Mouse (Mus musculus) embryonic fibroblast, embryonic 13.5 days (primary cell): ENCODE data around the gene Adgrg4. TPM values are rescaled to one million over a fixed set of nuclear protein-coding genes. Genes with fewer than 3 reads are reported as not detected.
A peak's percentile ranks its signal among the peaks of the same experiment; 100 is the strongest.

ENCODE experiments used
- H3K27ac ChIP-seq: 2 replicates; pipeline ENCODE4 v1.5.1; 2012; ENCODE audit warnings: low read length, control low read depth, inconsistent platforms; ENCODE audit not compliant: insufficient read depth
- H3K4me1 ChIP-seq: 2 replicates; pipeline ENCODE4 v1.6.1; 2011; ENCODE audit warnings: low read length; ENCODE audit not compliant: control insufficient read depth, insufficient read depth
- H3K4me3 ChIP-seq: 2 replicates; pipeline ENCODE4 v1.5.1; 2011; ENCODE audit warnings: mild to moderate bottlenecking, control low read depth, low read length; ENCODE audit not compliant: insufficient read depth
- CTCF ChIP-seq: IDR thresholded peaks from 2 replicates; pipeline ENCODE4 v1.5.1; 2011; ENCODE audit warnings: mild to moderate bottlenecking, control low read depth, low read length, moderate library complexity, borderline replicate concordance; ENCODE audit not compliant: insufficient read depth
- POLR2A ChIP-seq: IDR thresholded peaks from 2 replicates; pipeline ENCODE4 v1.6.1; 2011; ENCODE audit warnings: low read depth, mild to moderate bottlenecking, control low read depth, low read length, moderate library complexity
- polyA plus RNA-seq: library from polyadenylated mRNA; stranded (reverse); fragments of >200 nt; gene quantifications from 2 replicates; pipeline ENCODE4 v1.2.4, GENCODE M21; 2011; ENCODE audit warnings: low read depth; ENCODE audit not compliant: missing spikeins, insufficient read length

The Adgrg4 gene
- not detected in 2 replicates for polyA plus RNA-seq

GRCm38 (mm10) chrX:56869863-56870262 lies at the start of gene Adgrg4:
Adgrg4 (plus strand) TSS chrX:56870163.
- no peak within 1 kb of the TSS for H3K27ac ChIP-seq
- H3K4me1 ChIP-seq = no peaks in the 10 kb centered on the region
- H3K4me3 ChIP-seq = no peak within 1 kb of the TSS
- TF ChIP-seq POLR2A (no peak), CTCF (no peak)

GRCm38 (mm10) chrX:56821765-56822603 lies 48.0 kb upstream of the Adgrg4 start, which contains the start of gene Map7d3:
Map7d3 (minus strand) TSS chrX:56822326.
- no peak within 1 kb of the TSS for H3K27ac ChIP-seq
- no peaks in the 10 kb centered on the region for H3K4me1 ChIP-seq
- no peak for TF ChIP-seq CTCF
- peak; percentile 52; the same call in 1 of the 2 replicates for TF ChIP-seq POLR2A
- peak within 1 kb of the TSS; percentile 71 for H3K4me3 ChIP-seq

- TF ChIP-seq POLR2A = no peak
- TF ChIP-seq CTCF = no peak
- Histone ChIP-seq H3K27ac (no peak overlapping the region), H3K4me3 (no peak overlapping the region), H3K4me1 (no peaks in the 10 kb centered on the region)
Observed at GRCm38 (mm10) chrX:56827492-56827891, 42.5 kb upstream of the Adgrg4 start.

GRCm38 (mm10) chrX:56835842-56836241 lies 34.1 kb upstream of the Adgrg4 start:
- H3K4me3 ChIP-seq = no peak overlapping the region
- no peak overlapping the region for H3K27ac ChIP-seq
- no peaks in the 10 kb centered on the region for H3K4me1 ChIP-seq
- TF ChIP-seq POLR2A (no peak), CTCF (no peak)

- no peak overlapping the region for H3K4me3 ChIP-seq
- H3K4me1 ChIP-seq = no peaks in the 10 kb centered on the region
- TF ChIP-seq CTCF (no peak), POLR2A (no peak)
- no peak overlapping the region for H3K27ac ChIP-seq
Observed at GRCm38 (mm10) chrX:56839369-56839768, 30.6 kb upstream of the Adgrg4 start.

GRCm38 (mm10) chrX:56841255-56841654 lies 28.7 kb upstream of the Adgrg4 start:
- Histone ChIP-seq H3K4me1 (no peaks in the 10 kb centered on the region), H3K4me3 (no peak overlapping the region), H3K27ac (no peak overlapping the region)
- TF ChIP-seq CTCF = no peak
- TF ChIP-seq POLR2A = no peak

GRCm38 (mm10) chrX:57012891-57013290 lies 142.9 kb downstream of the Adgrg4 start:
- Histone ChIP-seq H3K27ac (no peak overlapping the region), H3K4me1 (no peaks in the 10 kb centered on the region), H3K4me3 (no peak overlapping the region)
- TF ChIP-seq POLR2A = no peak
- TF ChIP-seq CTCF = no peak

GRCm38 (mm10) chrX:57042774-57043173 lies 172.8 kb downstream of the Adgrg4 start, which contains the start of gene Brs3:
Brs3 (plus strand) TSS chrX:57043074.
- H3K27ac ChIP-seq = no peak within 1 kb of the TSS
- H3K4me3 ChIP-seq = no peak within 1 kb of the TSS
- H3K4me1 ChIP-seq = no peaks in the 10 kb centered on the region
- TF ChIP-seq POLR2A (no peak), CTCF (no peak)

- no peak for TF ChIP-seq CTCF
- no peak for TF ChIP-seq POLR2A
Observed at GRCm38 (mm10) chrX:57043869-57044268, 173.9 kb downstream of the Adgrg4 start.

More at GRCm38 (mm10) chrX:57043869-57044268, 173.9 kb downstream of the Adgrg4 start:
- no peaks in the 10 kb centered on the region for H3K4me1 ChIP-seq
- no peak overlapping the region for H3K4me3 ChIP-seq
- no peak overlapping the region for H3K27ac ChIP-seq

Other genes with a start within 250 kb of the Adgrg4 start
- gene Fhl1, start 138.4 kb upstream of the Adgrg4 start, polyA plus RNA-seq = 266 and 409 TPM in 2 replicates
- 2.7 and 2.9 TPM in 2 replicates for gene Map7d3, start 47.8 kb upstream of the Adgrg4 start, polyA plus RNA-seq
- not detected in 2 replicates for gene Brs3, start 172.9 kb downstream of the Adgrg4 start, polyA plus RNA-seq
- gene Htatsf1, start 183.4 kb downstream of the Adgrg4 start, polyA plus RNA-seq = 37.0 and 49.5 TPM in 2 replicates
- gene Vgll1, start 217.9 kb downstream of the Adgrg4 start, polyA plus RNA-seq = not detected in 2 replicates